8 mouse cellular contexts compared by ENCODE assay signal in genomic region chr6:112401953-112402683, GRCm38 (mm10). TPM values are rescaled to one million over a fixed set of nuclear protein-coding genes. Genes with fewer than 3 reads are reported as not detected.
DNase-seq lines count a peak whose midpoint lies in the region; ATAC-seq and TF ChIP-seq lines count a peak whose summit lies in the region.

No protein-coding gene starts in this region.

- H3K9me3 ChIP-seq in forebrain, embryonic 13.5 days (replicated peaks): no peaks in the 10 kb centered on the region
- H3K9me3 ChIP-seq in forebrain, embryonic 10.5 days: no peaks in the 10 kb centered on the region
- H3K9me3 ChIP-seq in stomach, embryonic 14.5 days (ENCODE audit: control insufficient read depth, low read depth, low read length): no peaks in the 10 kb centered on the region

- ATAC-seq in forebrain, embryonic 13.5 days: 0 out of 2 replicates have a peak, but pooled peaks have one; percentile 45
- ATAC-seq in stomach, embryonic 14.5 days (ENCODE audit: insufficient number of reproducible peaks, insufficient read depth, low FRiP score, low read depth): peak; percentile 54; the same call in 1 of the 2 replicates

- WGBS in forebrain, embryonic 13.5 days: 78% methylated on average over 12 of the region's 12 CpGs
- WGBS in forebrain, embryonic 10.5 days: 86% methylated on average over 12 of the region's 12 CpGs
- WGBS in lung, adult 2 months: 27% methylated on average over 12 of the region's 12 CpGs
- 63% methylated on average over 12 of the region's 12 CpGs for WGBS in stomach, embryonic 14.5 days

- TF ChIP-seq POLR2A in lung, adult 2 months (IDR thresholded peaks at IDR 0.05; ENCODE audit: borderline replicate concordance, extremely low read depth, low read depth, low read length): no peak

- H3K4me3 ChIP-seq in forebrain, embryonic 13.5 days: no peak overlapping the region
- H3K4me3 ChIP-seq in forebrain, embryonic 10.5 days: no peak overlapping the region
- no peak overlapping the region for H3K4me3 ChIP-seq in brown adipose tissue, adult 24 weeks (ENCODE audit: insufficient read depth, low read depth, low read length)
- no peak overlapping the region for H3K4me3 ChIP-seq in lung, adult 2 months (replicated peaks; ENCODE audit: extremely low read depth, low read depth, low read length)
- no peak overlapping the region for H3K4me3 ChIP-seq in stomach, embryonic 14.5 days (ENCODE audit: low read depth, low read length)

- H3K27ac ChIP-seq in forebrain, embryonic 13.5 days: no peak overlapping the region
- H3K27ac ChIP-seq in forebrain, embryonic 10.5 days: no peak overlapping the region
- peak overlapping the region; percentile 77 for H3K27ac ChIP-seq in brown adipose tissue, adult 24 weeks (replicated peaks; ENCODE audit: low read depth, low read length)
- H3K27ac ChIP-seq in stomach, embryonic 14.5 days (ENCODE audit: low read length): 0 out of 2 replicates have a peak overlapping the region, but pooled peaks have one; percentile 15

- no peak for DNase-seq in forebrain, embryonic 10.5 days (ENCODE audit: extremely low spot score, low spot score)
- DNase-seq in heart, adult 9 months (ENCODE audit: low spot score in 2 of 2): peak; percentile 97 to 98
- DNase-seq in kidney, postnatal 10 days: peak; percentile 80
- peak; percentile 47 for DNase-seq in lung, adult 2 months
- DNase-seq in thymus, postnatal 4 days: no peak

- H3K4me1 ChIP-seq in forebrain, embryonic 13.5 days: no peaks in the 10 kb centered on the region
- no peaks in the 10 kb centered on the region for H3K4me1 ChIP-seq in forebrain, embryonic 10.5 days
- H3K4me1 ChIP-seq in brown adipose tissue, adult 24 weeks (ENCODE audit: control insufficient read depth, insufficient read depth, insufficient read length, low read length): peaks cover 4% of the 10 kb centered on the region
- peaks cover 15% of the 10 kb centered on the region for H3K4me1 ChIP-seq in lung, adult 2 months (ENCODE audit: control insufficient read depth, insufficient read depth, low read length)
- H3K4me1 ChIP-seq in stomach, embryonic 14.5 days (ENCODE audit: control insufficient read depth, insufficient read depth, low read length): no peaks in the 10 kb centered on the region

- H3K9ac ChIP-seq in forebrain, embryonic 13.5 days: no peak overlapping the region
- H3K9ac ChIP-seq in stomach, embryonic 14.5 days (replicated peaks; ENCODE audit: low read depth, low read length): no peak overlapping the region

- no peak overlapping the region for H3K4me2 ChIP-seq in forebrain, embryonic 13.5 days
- no peak overlapping the region for H3K4me2 ChIP-seq in stomach, embryonic 14.5 days (replicated peaks; ENCODE audit: low read depth, low read length)

- TF ChIP-seq CTCF in lung, adult 2 months (IDR thresholded peaks at IDR 0.05; ENCODE audit: insufficient read depth, low read length): no peak

- no peaks in the 10 kb centered on the region for H3K36me3 ChIP-seq in forebrain, embryonic 13.5 days (ENCODE audit: poor library complexity, severe bottlenecking)
- H3K36me3 ChIP-seq in forebrain, embryonic 10.5 days (replicated peaks): no peaks in the 10 kb centered on the region
- no peaks in the 10 kb centered on the region for H3K36me3 ChIP-seq in stomach, embryonic 14.5 days (ENCODE audit: control insufficient read depth, insufficient read depth, low read length)

- no peaks in the 10 kb centered on the region for H3K27me3 ChIP-seq in forebrain, embryonic 13.5 days
- no peaks in the 10 kb centered on the region for H3K27me3 ChIP-seq in forebrain, embryonic 10.5 days (ENCODE audit: poor library complexity, severe bottlenecking)
- no peaks in the 10 kb centered on the region for H3K27me3 ChIP-seq in stomach, embryonic 14.5 days (ENCODE audit: control insufficient read depth, insufficient read depth, low read length)

RNA-seq across cellular contexts. Expression of gene Ssu2, which starts 14.3 kb away (rescaled TPM):
- not detected in 2 replicates for polyA plus RNA-seq in forebrain, embryonic 13.5 days (2015; fragmentation: Nextera tagmentation; extraction: Ambion mirVana)
- 0.14 and 0.55 TPM in 2 replicates for polyA plus RNA-seq in forebrain, embryonic 10.5 days (2016; fragmentation: Nextera tagmentation; extraction: Ambion mirVana)
- polyA plus RNA-seq in brown adipose tissue, adult 24 weeks (2012; ENCODE audit: insufficient read depth, insufficient read length, missing spikeins): not detected in 2 replicates
- 1.2 and 1.3 TPM in 2 replicates for polyA plus RNA-seq in lung, adult 2 months (2012; rRNA removed)
- 4.5 and 4.7 TPM in 2 replicates for polyA plus RNA-seq in stomach, embryonic 14.5 days (2014; fragmentation: Nextera tagmentation; extraction: Ambion mirVana)

RNA-seq across cellular contexts. Expression of gene Cav3, which starts 57.2 kb away (rescaled TPM):
- polyA plus RNA-seq in forebrain, embryonic 13.5 days (2015; fragmentation: Nextera tagmentation; extraction: Ambion mirVana): 0.15 TPM in 1 of 2 replicates, not detected in the other
- not detected in 2 replicates for polyA plus RNA-seq in forebrain, embryonic 10.5 days (2016; fragmentation: Nextera tagmentation; extraction: Ambion mirVana)
- 1.6 TPM in 1 of 2 replicates, not detected in the other for polyA plus RNA-seq in brown adipose tissue, adult 24 weeks (2012; ENCODE audit: insufficient read depth, insufficient read length, missing spikeins)
- polyA plus RNA-seq in lung, adult 2 months (2012; rRNA removed): 5.0 and 19.7 TPM in 2 replicates
- polyA plus RNA-seq in stomach, embryonic 14.5 days (2014; fragmentation: Nextera tagmentation; extraction: Ambion mirVana): 0.45 TPM in 1 of 2 replicates, not detected in the other

Comparison
In these comparisons a context has a peak if more than half of its experiments do, and no peak if none do; other contexts are left out.
1. H3K27ac ChIP-seq: peak in brown adipose tissue, adult 24 weeks (single experiment) and stomach, embryonic 14.5 days (single experiment); none in forebrain, embryonic 13.5 days (single experiment) and forebrain, embryonic 10.5 days (single experiment).
2. DNase-seq: peak in heart, adult 9 months (2 of 2), kidney, postnatal 10 days (single experiment) and lung, adult 2 months (single experiment); none in forebrain, embryonic 10.5 days (single experiment) and thymus, postnatal 4 days (single experiment).